Comparison of ENCODE assay signal across 8 mouse cellular contexts in the genomic region with DNA sequence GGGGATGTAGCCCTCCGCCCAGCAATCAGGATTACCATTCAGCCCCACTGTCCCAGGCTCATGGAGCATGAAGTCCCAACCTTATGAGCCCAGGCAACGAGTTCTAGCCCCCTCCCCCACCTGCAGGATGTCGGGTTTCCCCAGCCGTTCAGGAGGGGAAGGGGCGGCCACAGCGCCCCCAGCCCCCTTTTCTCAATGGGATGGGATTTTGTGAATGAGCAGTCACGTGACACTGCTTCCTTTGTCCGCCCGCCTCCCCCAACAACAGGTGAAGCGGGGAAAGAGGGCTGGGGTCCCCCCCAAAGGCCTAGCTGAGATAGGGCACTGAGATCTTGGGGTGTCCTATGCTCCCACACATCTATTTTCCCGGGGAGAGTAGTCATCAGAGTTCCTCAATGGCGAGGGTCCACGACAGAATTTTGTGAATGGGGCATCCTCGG. TPM values are rescaled to one million over a fixed set of nuclear protein-coding genes. Genes with fewer than 3 reads are reported as not detected.
DNase-seq lines count a peak whose midpoint lies in the region; ATAC-seq and TF ChIP-seq lines count a peak whose summit lies in the region.

No protein-coding gene starts in this region.

- peak overlapping the region; percentile 62 for H3K4me3 ChIP-seq in heart, embryonic 15.5 days
- peak overlapping the region; percentile 69 for H3K4me3 ChIP-seq in ES-Bruce4 (ENCODE audit: low read depth, low read length)
- H3K4me3 ChIP-seq in hindbrain, postnatal 0 days (ENCODE audit: low read length), result peak overlapping the region; percentile 80
- H3K4me3 ChIP-seq in myocyte, result peak overlapping the region; percentile 61

- H3K4me1 ChIP-seq in heart, embryonic 15.5 days (replicated peaks), result peaks cover 42% of the 10 kb centered on the region
- H3K4me1 ChIP-seq in ES-Bruce4 (ENCODE audit: control insufficient read depth, insufficient read depth, low read length), result peaks cover 2% of the 10 kb centered on the region
- peaks cover 12% of the 10 kb centered on the region for H3K4me1 ChIP-seq in hindbrain, postnatal 0 days (ENCODE audit: insufficient read depth, low read length)

- no peaks in the 10 kb centered on the region for H3K79me2 ChIP-seq in myocyte (ENCODE audit: control insufficient read depth, insufficient read depth)

- TF ChIP-seq EP300 in ES-Bruce4 (IDR thresholded peaks at IDR 0.05; ENCODE audit: insufficient read depth, low read depth, low read length), result no peak

- H3K27me3 ChIP-seq in heart, embryonic 15.5 days, result peaks cover 47% of the 10 kb centered on the region
- H3K27me3 ChIP-seq in ES-Bruce4 (ENCODE audit: control insufficient read depth, insufficient read depth, low read length, poor library complexity, severe bottlenecking), result no peaks in the 10 kb centered on the region
- peaks cover 21% of the 10 kb centered on the region; the same call in 1 of the 2 replicates for H3K27me3 ChIP-seq in hindbrain, postnatal 0 days (ENCODE audit: insufficient read depth, low read length)
- H3K27me3 ChIP-seq in myocyte (ENCODE audit: control insufficient read depth, insufficient read depth, insufficient read length), result no peaks in the 10 kb centered on the region

- H3K36me3 ChIP-seq in heart, embryonic 15.5 days, result peaks cover 8% of the 10 kb centered on the region
- H3K36me3 ChIP-seq in ES-Bruce4 (ENCODE audit: control insufficient read depth, insufficient read depth, low read length, poor library complexity, severe bottlenecking), result no peaks in the 10 kb centered on the region
- H3K36me3 ChIP-seq in hindbrain, postnatal 0 days (ENCODE audit: insufficient read depth, low read length), result peaks cover 16% of the 10 kb centered on the region; the same call in 1 of the 2 replicates
- no peaks in the 10 kb centered on the region for H3K36me3 ChIP-seq in myocyte (ENCODE audit: control insufficient read depth, insufficient read depth)

- DNase-seq in heart, adult 9 months (ENCODE audit: low spot score in 2 of 2), result no peak
- peak; percentile 76 to 81 for DNase-seq in cerebellum, postnatal 10 days
- peak; percentile 75 for DNase-seq in hindbrain, postnatal 0 days (ENCODE audit: low spot score)
- no peak for DNase-seq in ovary, postnatal 36 days (ENCODE audit: low spot score)

- H3ac ChIP-seq in myocyte (ENCODE audit: control insufficient read depth, insufficient read length), result peak overlapping the region; percentile 61

- ATAC-seq in heart, embryonic 15.5 days (replicated peaks; ENCODE audit: insufficient number of reproducible peaks, insufficient read depth, low FRiP score, low read depth), result no peak
- peak; percentile 18; the same call in 1 of the 2 replicates for ATAC-seq in hindbrain, postnatal 0 days
- ATAC-seq in erythroid progenitor cell, adult 5-6 weeks (replicated peaks; ENCODE audit: low FRiP score, poor library complexity, severe bottlenecking), result no peak

- no peak overlapping the region for H3K27ac ChIP-seq in heart, embryonic 15.5 days
- no peak overlapping the region for H3K27ac ChIP-seq in ES-Bruce4 (ENCODE audit: insufficient read depth, low read length)
- H3K27ac ChIP-seq in hindbrain, postnatal 0 days, result peak overlapping the region; percentile 92

- no peak for TF ChIP-seq CTCF in ES-Bruce4 (IDR thresholded peaks at IDR 0.05; ENCODE audit: low read depth, low read length)
- peak; percentile 20; the same call in 1 of the 2 replicates for TF ChIP-seq CTCF in hindbrain, postnatal 0 days (IDR thresholded peaks at IDR 0.05; ENCODE audit: low read depth)

- TF ChIP-seq POLR2A in ES-Bruce4 (IDR thresholded peaks at IDR 0.05; ENCODE audit: insufficient read depth, low read length), result no peak
- TF ChIP-seq POLR2A in myocyte (IDR thresholded peaks at IDR 0.05; ENCODE audit: insufficient read length, low read depth), result no peak

- H3K4me2 ChIP-seq in heart, embryonic 15.5 days, result peak overlapping the region; percentile 88
- H3K4me2 ChIP-seq in hindbrain, postnatal 0 days (ENCODE audit: low read depth, low read length), result peak overlapping the region; percentile 83
- H3K4me2 ChIP-seq in myocyte (ENCODE audit: low read depth), result peak overlapping the region; percentile 67

- WGBS in heart, embryonic 15.5 days, result under 1% methylated on average over 14 of the region's 14 CpGs
- WGBS in hindbrain, postnatal 0 days, result under 1% methylated on average over 14 of the region's 14 CpGs

- no peaks in the 10 kb centered on the region for H3K9me3 ChIP-seq in heart, embryonic 15.5 days (replicated peaks)
- no peaks in the 10 kb centered on the region for H3K9me3 ChIP-seq in ES-Bruce4 (replicated peaks; ENCODE audit: control insufficient read depth, insufficient read depth, low read length, poor library complexity, severe bottlenecking)
- H3K9me3 ChIP-seq in hindbrain, postnatal 0 days (ENCODE audit: low read length), result no peaks in the 10 kb centered on the region

- H3K9ac ChIP-seq in heart, embryonic 15.5 days, result peak overlapping the region; percentile 60; the same call in 1 of the 2 replicates
- peak overlapping the region; percentile 76 for H3K9ac ChIP-seq in ES-Bruce4 (ENCODE audit: low read depth, poor library complexity, severe bottlenecking)
- peak overlapping the region; percentile 78 for H3K9ac ChIP-seq in hindbrain, postnatal 0 days (replicated peaks; ENCODE audit: low read length)

TF ChIP-seq in myocyte, 11 proteins besides CTCF, POLR2A, EP300 and RAD21:
- TF ChIP-seq USF1 (IDR thresholded peaks at IDR 0.05; ENCODE audit: low read depth), result peak; percentile 48
- no peak for TF ChIP-seq SRF (IDR thresholded peaks at IDR 0.05; ENCODE audit: control insufficient read depth, insufficient read length, low read depth)

RNA-seq across cellular contexts. Expression of gene Ggn, which starts 1.2 kb away (rescaled TPM):
- polyA plus RNA-seq in heart, embryonic 15.5 days (2015; fragmentation: Nextera tagmentation; extraction: Ambion mirVana), result 0.28 and 0.53 TPM in 2 replicates
- polyA plus RNA-seq in ES-Bruce4 (2011; ENCODE audit: insufficient read depth, insufficient read length, low read depth, missing spikeins) (not detected in 2 replicates), myocyte (2012; fragmentation: generic; extraction: Trizol) (0.89 TPM)
- total RNA-seq in hindbrain, postnatal 0 days (2014; rRNA removed), result 0.73 and 0.75 TPM in 2 replicates
- 0.41 and 0.74 TPM in 2 replicates for polyA plus RNA-seq in hindbrain, postnatal 0 days (2015; fragmentation: Nextera tagmentation; extraction: Ambion mirVana)
- total RNA-seq in erythroid progenitor cell, adult 5-6 weeks (2015; ENCODE audit: low replicate concordance), result not detected in 2 replicates
- not detected in 2 replicates for total RNA-seq in erythroid progenitor cell, adult 5-6 weeks (2017; ENCODE audit: low replicate concordance)

RNA-seq across cellular contexts. Expression of gene Spred3, which starts 1.4 kb away (rescaled TPM):
- 1.2 and 1.5 TPM in 2 replicates for polyA plus RNA-seq in heart, embryonic 15.5 days (2015; fragmentation: Nextera tagmentation; extraction: Ambion mirVana)
- 9.2 and 12.1 TPM in 2 replicates for polyA plus RNA-seq in ES-Bruce4 (2011; ENCODE audit: insufficient read depth, insufficient read length, low read depth, missing spikeins)
- total RNA-seq in hindbrain, postnatal 0 days (2014; rRNA removed), result 27.4 and 30.8 TPM in 2 replicates
- 11.1 and 11.2 TPM in 2 replicates for polyA plus RNA-seq in hindbrain, postnatal 0 days (2015; fragmentation: Nextera tagmentation; extraction: Ambion mirVana)
- 4.1 TPM for polyA plus RNA-seq in myocyte (2012; fragmentation: generic; extraction: Trizol)
- total RNA-seq in erythroid progenitor cell, adult 5-6 weeks (2015; ENCODE audit: low replicate concordance), result 0.72 and 3.4 TPM in 2 replicates
- total RNA-seq in erythroid progenitor cell, adult 5-6 weeks (2017; ENCODE audit: low replicate concordance), result 1.3 and 3.0 TPM in 2 replicates

RNA-seq across cellular contexts. Expression of gene Psmd8, which starts 11.7 kb away (rescaled TPM):
- polyA plus RNA-seq in heart, embryonic 15.5 days (2015; fragmentation: Nextera tagmentation; extraction: Ambion mirVana), result 204 and 207 TPM in 2 replicates
- polyA plus RNA-seq in ES-Bruce4 (2011; ENCODE audit: insufficient read depth, insufficient read length, low read depth, missing spikeins) (223 and 242 TPM in 2 replicates), myocyte (2012; fragmentation: generic; extraction: Trizol) (404 TPM)
- 320 and 323 TPM in 2 replicates for total RNA-seq in hindbrain, postnatal 0 days (2014; rRNA removed)
- 285 and 286 TPM in 2 replicates for polyA plus RNA-seq in hindbrain, postnatal 0 days (2015; fragmentation: Nextera tagmentation; extraction: Ambion mirVana)
- total RNA-seq in erythroid progenitor cell, adult 5-6 weeks (2015; ENCODE audit: low replicate concordance), result 85.4 and 103 TPM in 2 replicates
- total RNA-seq in erythroid progenitor cell, adult 5-6 weeks (2017; ENCODE audit: low replicate concordance), result 66.3 and 68.3 TPM in 2 replicates

RNA-seq across cellular contexts. Expression of gene Fam98c, which starts 12.8 kb away (rescaled TPM):
- polyA plus RNA-seq in heart, embryonic 15.5 days (2015; fragmentation: Nextera tagmentation; extraction: Ambion mirVana), result 15.6 and 19.9 TPM in 2 replicates
- polyA plus RNA-seq in ES-Bruce4 (2011; ENCODE audit: insufficient read depth, insufficient read length, low read depth, missing spikeins) (12.6 and 13.3 TPM in 2 replicates), myocyte (2012; fragmentation: generic; extraction: Trizol) (11.6 TPM)
- total RNA-seq in hindbrain, postnatal 0 days (2014; rRNA removed), result 48.7 and 67.4 TPM in 2 replicates
- 51.8 and 54.3 TPM in 2 replicates for polyA plus RNA-seq in hindbrain, postnatal 0 days (2015; fragmentation: Nextera tagmentation; extraction: Ambion mirVana)
- 6.3 and 13.3 TPM in 2 replicates for total RNA-seq in erythroid progenitor cell, adult 5-6 weeks (2015; ENCODE audit: low replicate concordance)
- 2.2 and 2.7 TPM in 2 replicates for total RNA-seq in erythroid progenitor cell, adult 5-6 weeks (2017; ENCODE audit: low replicate concordance)

RNA-seq across cellular contexts. Expression of gene Rasgrp4, which starts 34.2 kb away (rescaled TPM):
- 0.39 and 0.90 TPM in 2 replicates for polyA plus RNA-seq in heart, embryonic 15.5 days (2015; fragmentation: Nextera tagmentation; extraction: Ambion mirVana)
- polyA plus RNA-seq in ES-Bruce4 (2011; ENCODE audit: insufficient read depth, insufficient read length, low read depth, missing spikeins) (23.0 and 31.5 TPM in 2 replicates), myocyte (2012; fragmentation: generic; extraction: Trizol) (0.01 TPM)
- total RNA-seq in hindbrain, postnatal 0 days (2014; rRNA removed), result 2.9 and 3.3 TPM in 2 replicates
- polyA plus RNA-seq in hindbrain, postnatal 0 days (2015; fragmentation: Nextera tagmentation; extraction: Ambion mirVana), result 0.84 and 1.3 TPM in 2 replicates
- 3.4 and 7.2 TPM in 2 replicates for total RNA-seq in erythroid progenitor cell, adult 5-6 weeks (2015; ENCODE audit: low replicate concordance)
- 1.9 and 3.5 TPM in 2 replicates for total RNA-seq in erythroid progenitor cell, adult 5-6 weeks (2017; ENCODE audit: low replicate concordance)

Comparison
In these comparisons a context has a peak if more than half of its experiments do, and no peak if none do; other contexts are left out.
1. DNase-seq: peak in cerebellum, postnatal 10 days (2 of 2) and hindbrain, postnatal 0 days (single experiment); none in heart, adult 9 months (0 of 2) and ovary, postnatal 36 days (single experiment).
2. Peak in every context shown above with its lines, with median percentiles within 50 percentile points of each other: H3K4me2 ChIP-seq, H3K4me3 ChIP-seq and H3K9ac ChIP-seq.